Mouse (Mus musculus) mouse trophoblast stem cell (cell line): Measurements from ENCODE around the gene Pdpn.

Source experiments
- in situ Hi-C, 2 experiments: fragments of 300-500 bp; cut with MseI, MboI; formaldehyde crosslinking; loops; 2 replicates in 1 of 2; 3 replicates in 1 of 2; pipeline ENCODE4 v1.15.1; 2025

Gene Pdpn

GRCm38 (mm10) chr4:143239615-143240201 lies 59.7 kb downstream of the Pdpn start:
- in situ Hi-C loops = loop anchor here in 1 of 2 experiments (10.0 kb wide), 1 partner anchor 215 kb away; no protein-coding TSS in a partner anchor

GRCm38 (mm10) chr4:143239117-143239516 lies 60.2 kb downstream of the Pdpn start:
- in situ Hi-C loops = loop anchor here in 1 of 2 experiments (10.0 kb wide), 1 partner anchor 214 kb away; no protein-coding TSS in a partner anchor

- in situ Hi-C loops = loop anchor here in 1 of 2 experiments (10.0 kb wide), 1 partner anchor 214 kb away; no protein-coding TSS in a partner anchor
These were observed 60.9 kb downstream of the Pdpn start for GRCm38 (mm10) chr4:143238241-143239031.

GRCm38 (mm10) chr4:143231790-143232422 lies 67.5 kb downstream of the Pdpn start:
- in situ Hi-C loops = loop anchor here in 1 of 2 experiments (10.0 kb wide), 1 partner anchor 207 kb away; no protein-coding TSS in a partner anchor

GRCm38 (mm10) chr4:143231110-143231509 lies 68.3 kb downstream of the Pdpn start:
- in situ Hi-C loops = loop anchor here in 1 of 2 experiments (10.0 kb wide), 1 partner anchor 206 kb away; no protein-coding TSS in a partner anchor

GRCm38 (mm10) chr4:143227976-143228375 lies 71.4 kb downstream of the Pdpn start:
- in situ Hi-C loops = no loop called here

- in situ Hi-C loops = no loop called here
These were observed 73.5 kb downstream of the Pdpn start for GRCm38 (mm10) chr4:143225886-143226285.

GRCm38 (mm10) chr4:143219316-143219751 lies 80.0 kb downstream of the Pdpn start:
- in situ Hi-C loops = no loop called here

- in situ Hi-C loops = no loop called here
These were observed 80.5 kb downstream of the Pdpn start for GRCm38 (mm10) chr4:143218858-143219257.
